Comparison of ENCODE assay signal across 12 mouse cellular contexts in genomic region chr6:39875186-39875585, GRCm38 (mm10). TPM values are rescaled to one million over a fixed set of nuclear protein-coding genes. Genes with fewer than 3 reads are reported as not detected.
DNase-seq lines count a peak whose midpoint lies in the region; ATAC-seq and TF ChIP-seq lines count a peak whose summit lies in the region.
"Had no signal": no experiment of that assay in that cellular context is flagged by ENCODE, and none has a peak within 500 bp of the region (broad histone marks: within the 10 kb centered on the region; RNA-seq: fewer than 3 reads in every experiment).

No protein-coding gene starts in this region.

- peaks cover 16% of the 10 kb centered on the region for H3K4me1 ChIP-seq in hindbrain, embryonic 12.5 days
- H3K4me1 ChIP-seq in midbrain, embryonic 14.5 days (ENCODE audit: control insufficient read depth, insufficient read depth, low read length): peaks cover 31% of the 10 kb centered on the region

- WGBS in hindbrain, embryonic 12.5 days: 20% methylated on average over 4 of the region's 4 CpGs
- 15% methylated on average over 4 of the region's 4 CpGs for WGBS in midbrain, embryonic 14.5 days

- ATAC-seq in hindbrain, embryonic 12.5 days (ENCODE audit: low FRiP score): no peak
- ATAC-seq in midbrain, embryonic 14.5 days (ENCODE audit: low FRiP score, low TSS enrichment): no peak

- DNase-seq in embryo, embryonic 10.5 days (ENCODE audit: low spot score): peak; percentile 36
- DNase-seq in embryo, embryonic 10 days (ENCODE audit: low spot score): no peak
- DNase-seq in brain, embryonic 14.5 days (ENCODE audit: low read depth): peak; percentile 82
- DNase-seq in midbrain, embryonic 14.5 days: peak; percentile 77
- no peak for DNase-seq in urinary bladder, adult 18-20 months (ENCODE audit: low spot score in 2 of 2)
- no peak for DNase-seq in Muller cell, postnatal 12 days (ENCODE audit: inconsistent ontology term)
- no peak for DNase-seq in thymus, adult 18-20 months
- DNase-seq: adrenal gland, postnatal 14 days; cerebellum, adult 9-11 months; liver had no signal

- no peak for TF ChIP-seq CTCF in brain, embryonic 14.5 days (IDR thresholded peaks at IDR 0.05; ENCODE audit: borderline replicate concordance, extremely low read depth, insufficient read depth, insufficient read length)

- peak overlapping the region; percentile 60; the same call in 1 of the 2 replicates for H3K27ac ChIP-seq in hindbrain, embryonic 12.5 days
- peak overlapping the region; percentile 67 for H3K27ac ChIP-seq in midbrain, embryonic 14.5 days (replicated peaks; ENCODE audit: low read depth, low read length)
- H3K27ac ChIP-seq: macrophage had no signal

- no peak overlapping the region for H3K9ac ChIP-seq in hindbrain, embryonic 12.5 days
- peak overlapping the region; percentile 51; the same call in 1 of the 2 replicates for H3K9ac ChIP-seq in midbrain, embryonic 14.5 days (replicated peaks; ENCODE audit: low read length)

- H3K9me3 ChIP-seq in hindbrain, embryonic 12.5 days (replicated peaks): no peaks in the 10 kb centered on the region
- no peaks in the 10 kb centered on the region for H3K9me3 ChIP-seq in midbrain, embryonic 14.5 days (ENCODE audit: control insufficient read depth, low read length)

- H3K27me3 ChIP-seq in hindbrain, embryonic 12.5 days: 0 out of 2 replicates have a peak, but pooled peaks cover 13% of the 10 kb centered on the region
- no peaks in the 10 kb centered on the region for H3K27me3 ChIP-seq in midbrain, embryonic 14.5 days (ENCODE audit: control insufficient read depth, insufficient read depth, low read length)

- no peaks in the 10 kb centered on the region for H3K36me3 ChIP-seq in hindbrain, embryonic 12.5 days
- peaks cover 3% of the 10 kb centered on the region; the same call in 1 of the 2 replicates for H3K36me3 ChIP-seq in midbrain, embryonic 14.5 days (ENCODE audit: control insufficient read depth, insufficient read depth, low read length)

- no peak for TF ChIP-seq POLR2A in brain, embryonic 14.5 days (IDR thresholded peaks at IDR 0.05; ENCODE audit: borderline replicate concordance, extremely low read depth, insufficient read depth, insufficient read length, poor library complexity, severe bottlenecking)

- peak overlapping the region; percentile 71 for H3K4me3 ChIP-seq in hindbrain, embryonic 12.5 days
- peak overlapping the region; percentile 82 for H3K4me3 ChIP-seq in midbrain, embryonic 14.5 days (replicated peaks; ENCODE audit: low read depth, low read length)

- H3K4me2 ChIP-seq in hindbrain, embryonic 12.5 days (replicated peaks): peak overlapping the region; percentile 84
- peak overlapping the region; percentile 89 for H3K4me2 ChIP-seq in midbrain, embryonic 14.5 days (ENCODE audit: low read length)

RNA-seq across cellular contexts. Expression of gene Tmem178b, which starts 2.1 kb away (rescaled TPM):
- 48.8 and 84.9 TPM in 2 replicates for polyA plus RNA-seq in brain, embryonic 14.5 days (2012; rRNA removed)
- 17.1 and 19.4 TPM in 2 replicates for polyA plus RNA-seq in hindbrain, embryonic 12.5 days (2016; fragmentation: Nextera tagmentation; extraction: Ambion mirVana)
- polyA plus RNA-seq in midbrain, embryonic 14.5 days (2014; fragmentation: Nextera tagmentation; extraction: Ambion mirVana): 44.6 and 46.4 TPM in 2 replicates
- polyA plus RNA-seq: macrophage had no signal

Comparison
In these comparisons a context has a peak if more than half of its experiments do, and no peak if none do; other contexts are left out.
1. DNase-seq: peak in embryo, embryonic 10.5 days (single experiment), brain, embryonic 14.5 days (single experiment) and midbrain, embryonic 14.5 days (single experiment); none in embryo, embryonic 10 days (single experiment), urinary bladder, adult 18-20 months (0 of 2), Muller cell, postnatal 12 days (single experiment) and thymus, adult 18-20 months (0 of 2).